Mouse (Mus musculus) neural tube, embryonic 14.5 days (tissue): ENCODE results near the gene Fbxl7. TPM values are rescaled to one million over a fixed set of nuclear protein-coding genes. Genes with fewer than 3 reads are reported as not detected.
A peak's percentile ranks its signal among the peaks of the same experiment; 100 is the strongest.

Experiments
- ATAC-seq: fragments of 200-750 bp; cut with Nextera tagmentation; 2 replicates; pipeline ENCODE4 v1.8.0; 2017; ENCODE audit warnings: low read depth, mild to moderate bottlenecking, moderate TSS enrichment, moderate library complexity
- H3K27ac ChIP-seq: fragments of 300-500 bp; sonication (generic); 2 replicates; pipeline ENCODE4 v1.5.1; 2014; ENCODE audit warnings: low read depth, mild to moderate bottlenecking, control low read depth, low read length, moderate library complexity, mixed read lengths
- H3K27me3 ChIP-seq: fragments of 300-500 bp; sonication (generic); 2 replicates; pipeline ENCODE4 v1.6.1; 2014; ENCODE audit warnings: low read length; ENCODE audit not compliant: control insufficient read depth, insufficient read depth
- H3K36me3 ChIP-seq: fragments of 300-500 bp; sonication (generic); 2 replicates; pipeline ENCODE4 v1.6.1; 2014; ENCODE audit warnings: low read length, mixed read lengths; ENCODE audit not compliant: control insufficient read depth, insufficient read depth
- H3K4me1 ChIP-seq: fragments of 300-500 bp; sonication (generic); 2 replicates; pipeline ENCODE4 v1.6.1; 2014; ENCODE audit warnings: low read length; ENCODE audit not compliant: control insufficient read depth, insufficient read depth
- H3K4me2 ChIP-seq: fragments of 300-500 bp; sonication (generic); 2 replicates; pipeline ENCODE4 v1.6.1; 2014; ENCODE audit warnings: mild to moderate bottlenecking, low read depth, low read length, control low read depth
- H3K4me3 ChIP-seq: fragments of 300-500 bp; sonication (generic); 2 replicates; pipeline ENCODE4 v1.5.1; 2014; ENCODE audit warnings: low read depth, low read length, control low read depth, mixed read lengths
- H3K9ac ChIP-seq: fragments of 300-500 bp; sonication (generic); replicated peaks from 2 replicates; pipeline ENCODE4 v1.6.1; 2014; ENCODE audit warnings: low read depth, mild to moderate bottlenecking, control low read depth, low read length, mixed read lengths
- H3K9me3 ChIP-seq: fragments of 300-500 bp; sonication (generic); 2 replicates; pipeline ENCODE4 v1.6.1; 2016; ENCODE audit warnings: low read length; ENCODE audit not compliant: control insufficient read depth
- WGBS: fragments of 180-500 bp; shearing (Covaris S2); extraction: QIAGEN DNeasy Blood & Tissue Kit; methylation state at CpG from one replicate; pipeline ENCODE4 v1.1.7; 2014; 5-methylcytosine and 5-hydroxymethylcytosine counted together
- polyA plus RNA-seq: library from polyadenylated mRNA; unstranded; fragments of >200 nt; fragmentation: Nextera tagmentation; extraction: Ambion mirVana; gene quantifications from 2 replicates; pipeline ENCODE4 v1.2.1, GENCODE M21; 2014

Gene Fbxl7
- polyA plus RNA-seq, 1 experiment from 2014 or later, result 14.4 TPM

GRCm38 (mm10) chr15:26885979-26886378 is 9.4 kb downstream of the Fbxl7 start:
- no peaks in the 10 kb centered on the region for H3K27me3 ChIP-seq
- ATAC-seq, result no peak
- H3K4me2 ChIP-seq, result no peak overlapping the region
- no peaks in the 10 kb centered on the region for H3K9me3 ChIP-seq
- 49% methylated on average over 2 of the region's 2 CpGs for WGBS
- no peak overlapping the region for H3K4me3 ChIP-seq
- H3K9ac ChIP-seq, result no peak overlapping the region
- H3K36me3 ChIP-seq, result no peaks in the 10 kb centered on the region
- no peaks in the 10 kb centered on the region for H3K4me1 ChIP-seq
- H3K27ac ChIP-seq, result no peak overlapping the region

- Histone ChIP-seq H3K36me3 (no peaks in the 10 kb centered on the region), H3K27me3 (no peaks in the 10 kb centered on the region), H3K9ac (no peak overlapping the region), H3K4me2 (no peak overlapping the region), H3K4me1 (peaks cover 15% of the 10 kb centered on the region), H3K27ac (no peak overlapping the region), H3K9me3 (no peaks in the 10 kb centered on the region), H3K4me3 (no peak overlapping the region)
- WGBS, result 35% methylated on average over 8 of the region's 8 CpGs
- peak; percentile 88 for ATAC-seq
These were observed 15.0 kb downstream of the Fbxl7 start for GRCm38 (mm10) chr15:26880212-26880956.

DNA sequence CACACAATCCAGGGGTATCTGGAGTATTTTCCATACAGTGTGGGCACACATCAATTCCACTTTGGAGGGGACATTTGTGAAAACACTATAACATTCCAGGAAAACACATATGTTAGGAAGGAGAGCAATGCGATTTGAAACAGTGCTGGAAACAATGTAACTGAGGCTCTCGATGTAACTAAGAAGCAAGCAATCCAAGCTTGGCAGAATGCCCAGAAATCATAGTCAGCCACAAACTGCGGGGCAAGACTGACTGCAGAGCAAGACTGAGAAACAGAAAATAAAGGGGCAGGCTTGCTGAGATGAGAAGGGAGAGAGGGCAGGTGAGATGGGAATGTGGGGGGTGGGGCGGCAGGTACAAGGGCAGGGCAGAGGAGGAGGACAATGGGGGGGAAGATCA is 19.7 kb downstream of the Fbxl7 start:
- H3K4me1 ChIP-seq, result peaks cover 23% of the 10 kb centered on the region
- no peaks in the 10 kb centered on the region for H3K9me3 ChIP-seq
- peak; percentile 42; the same call in 1 of the 2 replicates for ATAC-seq
- no peaks in the 10 kb centered on the region for H3K27me3 ChIP-seq
- no peak overlapping the region for H3K4me3 ChIP-seq
- H3K36me3 ChIP-seq, result no peaks in the 10 kb centered on the region
- 25% methylated on average over 4 of the region's 4 CpGs for WGBS
- H3K4me2 ChIP-seq, result no peak overlapping the region
- H3K27ac ChIP-seq, result peak overlapping the region; percentile 17
- no peak overlapping the region for H3K9ac ChIP-seq

DNA sequence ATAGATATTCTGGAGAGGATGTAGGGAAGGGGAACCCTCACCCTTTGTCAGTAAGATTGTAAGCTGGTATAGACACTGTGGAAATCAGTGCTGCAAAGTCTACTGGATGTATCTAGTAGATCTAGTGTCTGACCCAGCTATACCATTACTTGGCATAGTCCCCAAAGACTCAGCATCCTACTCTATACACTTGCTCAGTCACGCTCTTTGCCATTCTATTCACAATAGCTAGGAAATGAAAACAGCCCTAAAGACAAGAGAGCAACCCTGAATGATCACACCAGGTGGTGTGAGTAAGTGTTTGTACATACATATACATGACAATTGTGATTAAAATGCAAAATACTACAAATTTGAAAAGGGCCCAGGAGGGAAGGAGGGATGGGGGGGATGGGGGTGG is 23.1 kb downstream of the Fbxl7 start:
- H3K36me3 ChIP-seq, result no peaks in the 10 kb centered on the region
- H3K4me3 ChIP-seq, result no peak overlapping the region
- H3K4me1 ChIP-seq, result peaks cover 17% of the 10 kb centered on the region
- no peak overlapping the region for H3K9ac ChIP-seq
- no peaks in the 10 kb centered on the region for H3K27me3 ChIP-seq
- no peaks in the 10 kb centered on the region for H3K9me3 ChIP-seq
- no peak overlapping the region for H3K4me2 ChIP-seq
- no peak overlapping the region for H3K27ac ChIP-seq
- WGBS, result 41% methylated on average over 1 of the region's 1 CpGs
- no peak for ATAC-seq

GRCm38 (mm10) chr15:26869197-26869596 is 26.2 kb downstream of the Fbxl7 start:
- Histone ChIP-seq H3K27me3 (no peaks in the 10 kb centered on the region), H3K4me1 (peaks cover 8% of the 10 kb centered on the region; the same call in 1 of the 2 replicates), H3K4me2 (no peak overlapping the region), H3K4me3 (no peak overlapping the region), H3K9ac (no peak overlapping the region), H3K27ac (no peak overlapping the region), H3K36me3 (no peaks in the 10 kb centered on the region), H3K9me3 (no peaks in the 10 kb centered on the region)
- no peak for ATAC-seq
- 65% methylated on average over 3 of the region's 3 CpGs for WGBS

DNA sequence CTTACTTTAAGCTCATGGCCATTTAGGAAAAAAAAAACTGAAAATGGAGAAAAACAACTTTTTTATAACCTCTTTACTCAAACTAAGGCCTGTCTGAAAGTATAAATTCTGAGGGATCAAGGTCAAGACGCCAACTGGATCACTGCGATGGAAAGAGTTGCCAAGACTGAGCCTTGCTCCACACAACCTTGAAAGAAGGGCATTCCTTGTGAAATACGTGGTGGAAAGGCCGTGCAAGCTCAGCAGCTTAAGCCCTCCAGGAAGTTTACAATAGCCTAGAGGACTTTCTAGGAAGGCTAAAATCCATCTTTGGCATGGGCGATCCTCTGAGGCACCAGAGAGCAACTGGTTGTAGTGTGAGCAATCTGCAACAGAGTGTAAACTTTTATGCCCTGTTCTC is 27.9 kb downstream of the Fbxl7 start:
- no peak overlapping the region for H3K4me3 ChIP-seq
- no peaks in the 10 kb centered on the region for H3K27me3 ChIP-seq
- H3K9me3 ChIP-seq, result no peaks in the 10 kb centered on the region
- WGBS, result 86% methylated on average over 5 of the region's 5 CpGs
- H3K27ac ChIP-seq, result no peak overlapping the region
- peaks cover under 1% of the 10 kb centered on the region; the same call in 1 of the 2 replicates for H3K4me1 ChIP-seq
- no peak overlapping the region for H3K4me2 ChIP-seq
- H3K36me3 ChIP-seq, result no peaks in the 10 kb centered on the region
- H3K9ac ChIP-seq, result no peak overlapping the region
- no peak for ATAC-seq

- no peaks in the 10 kb centered on the region for H3K4me1 ChIP-seq
- WGBS, result 84% methylated on average over 2 of the region's 2 CpGs
- H3K27me3 ChIP-seq, result no peaks in the 10 kb centered on the region
- H3K36me3 ChIP-seq, result no peaks in the 10 kb centered on the region
- H3K9ac ChIP-seq, result no peak overlapping the region
- H3K27ac ChIP-seq, result no peak overlapping the region
- H3K4me3 ChIP-seq, result no peak overlapping the region
- H3K4me2 ChIP-seq, result no peak overlapping the region
- no peaks in the 10 kb centered on the region for H3K9me3 ChIP-seq
- ATAC-seq, result no peak
These were observed 33.2 kb downstream of the Fbxl7 start for GRCm38 (mm10) chr15:26862173-26862572.

- Histone ChIP-seq H3K4me2 (no peak overlapping the region), H3K9ac (no peak overlapping the region), H3K27me3 (no peaks in the 10 kb centered on the region), H3K27ac (no peak overlapping the region), H3K4me3 (no peak overlapping the region), H3K36me3 (no peaks in the 10 kb centered on the region), H3K9me3 (no peaks in the 10 kb centered on the region), H3K4me1 (no peaks in the 10 kb centered on the region)
- ATAC-seq, result no peak
- WGBS, result 46% methylated on average over 1 of the region's 1 CpGs
These were observed 45.8 kb downstream of the Fbxl7 start for GRCm38 (mm10) chr15:26849626-26850025.

DNA sequence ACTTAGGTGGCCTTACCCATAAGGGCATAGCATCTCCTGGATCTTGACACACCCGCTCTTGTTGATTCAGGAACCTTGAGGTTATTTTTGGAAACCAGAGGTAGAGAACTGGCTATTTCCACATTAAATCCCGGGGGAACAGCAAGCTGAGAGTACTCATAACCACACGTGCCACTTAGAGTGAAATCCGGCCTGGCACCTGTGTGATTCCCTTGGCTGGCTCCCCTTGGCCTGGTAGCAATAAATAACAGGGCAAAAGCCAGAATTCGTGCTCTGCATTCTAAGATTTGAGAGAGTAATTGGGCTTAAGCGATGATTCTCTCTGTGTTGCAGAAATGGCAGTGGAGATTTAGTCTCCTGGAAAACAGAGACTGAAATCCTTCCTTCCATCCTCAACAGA is 53.2 kb downstream of the Fbxl7 start:
- WGBS, result 76% methylated on average over 6 of the region's 6 CpGs
- no peaks in the 10 kb centered on the region for H3K27me3 ChIP-seq
- no peaks in the 10 kb centered on the region for H3K4me1 ChIP-seq
- no peaks in the 10 kb centered on the region for H3K9me3 ChIP-seq
- H3K4me3 ChIP-seq, result no peak overlapping the region
- no peak overlapping the region for H3K4me2 ChIP-seq
- H3K36me3 ChIP-seq, result no peaks in the 10 kb centered on the region
- no peak overlapping the region for H3K27ac ChIP-seq
- H3K9ac ChIP-seq, result no peak overlapping the region
- no peak for ATAC-seq
